Mouse (Mus musculus): ENCODE data around the gene Hist1h3a. TPM values are rescaled to one million over a fixed set of nuclear protein-coding genes. Genes with fewer than 3 reads are reported as not detected.

The Hist1h3a gene
- polyA plus RNA-seq, 2 experiments, result 5.8 to 36.1 TPM

DNA sequence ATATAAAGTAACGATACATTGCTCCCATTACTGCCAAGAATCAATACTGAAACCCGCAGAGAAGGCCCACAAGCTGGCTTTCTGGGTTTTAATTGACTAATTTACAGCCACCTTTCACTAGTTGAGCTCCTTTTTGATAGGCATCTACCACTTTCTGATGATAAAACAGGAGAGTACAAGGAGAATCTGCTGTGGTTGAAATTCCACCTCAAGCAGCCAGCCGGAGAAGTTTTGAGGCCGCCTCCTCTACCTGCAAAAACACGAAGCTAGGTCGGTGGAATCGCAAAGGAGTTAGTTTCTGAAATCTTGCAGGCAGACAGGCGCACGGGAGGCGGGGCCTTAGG is 1.0 kb upstream of the Hist1h3a start:
- TF ChIP-seq CTCF (IDR thresholded peaks at IDR 0.05; ENCODE audit: low read depth) (no peak), EP300 (IDR thresholded peaks at IDR 0.05; ENCODE audit: low read depth) (no peak)
- peak overlapping the region; percentile 33 to 62; a peak in 3 of 4 replicates for H3K4me3 ChIP-seq (ENCODE audit: insufficient read depth in 1 of 2, low read depth in 2 of 2, low read length in 2 of 2)
- peak overlapping the region; percentile 93 for H3K9ac ChIP-seq (replicated peaks)
- peak overlapping the region; percentile 99 for H3K27ac ChIP-seq
- H3K9me3 ChIP-seq (ENCODE audit: control insufficient read depth, low read length), result no peaks in the 10 kb centered on the region
- peak overlapping the region; percentile 88 for H3K4me2 ChIP-seq (ENCODE audit: low read depth)
- under 1% methylated on average over 10 of the region's 10 CpGs for WGBS (ENCODE audit: insufficient replicate concordance)
- no peak for ATAC-seq (ENCODE audit: insufficient read depth)
- H3K36me3 ChIP-seq (replicated peaks; ENCODE audit: control insufficient read depth, insufficient read depth, low read depth), result no peaks in the 10 kb centered on the region
- H3K4me1 ChIP-seq (replicated peaks; ENCODE audit: control insufficient read depth in 2 of 2, insufficient read depth in 2 of 2, low read length in 1 of 2), result peaks cover 28 to 37% of the 10 kb centered on the region in 2 experiments
- DNase-seq (ENCODE audit: low read depth in 3 of 3, low spot score in 3 of 3), result peak in 1 of 3 experiments; percentile 91
- H3K27me3 ChIP-seq (ENCODE audit: control insufficient read depth, insufficient read depth, low read length), result no peaks in the 10 kb centered on the region

DNA sequence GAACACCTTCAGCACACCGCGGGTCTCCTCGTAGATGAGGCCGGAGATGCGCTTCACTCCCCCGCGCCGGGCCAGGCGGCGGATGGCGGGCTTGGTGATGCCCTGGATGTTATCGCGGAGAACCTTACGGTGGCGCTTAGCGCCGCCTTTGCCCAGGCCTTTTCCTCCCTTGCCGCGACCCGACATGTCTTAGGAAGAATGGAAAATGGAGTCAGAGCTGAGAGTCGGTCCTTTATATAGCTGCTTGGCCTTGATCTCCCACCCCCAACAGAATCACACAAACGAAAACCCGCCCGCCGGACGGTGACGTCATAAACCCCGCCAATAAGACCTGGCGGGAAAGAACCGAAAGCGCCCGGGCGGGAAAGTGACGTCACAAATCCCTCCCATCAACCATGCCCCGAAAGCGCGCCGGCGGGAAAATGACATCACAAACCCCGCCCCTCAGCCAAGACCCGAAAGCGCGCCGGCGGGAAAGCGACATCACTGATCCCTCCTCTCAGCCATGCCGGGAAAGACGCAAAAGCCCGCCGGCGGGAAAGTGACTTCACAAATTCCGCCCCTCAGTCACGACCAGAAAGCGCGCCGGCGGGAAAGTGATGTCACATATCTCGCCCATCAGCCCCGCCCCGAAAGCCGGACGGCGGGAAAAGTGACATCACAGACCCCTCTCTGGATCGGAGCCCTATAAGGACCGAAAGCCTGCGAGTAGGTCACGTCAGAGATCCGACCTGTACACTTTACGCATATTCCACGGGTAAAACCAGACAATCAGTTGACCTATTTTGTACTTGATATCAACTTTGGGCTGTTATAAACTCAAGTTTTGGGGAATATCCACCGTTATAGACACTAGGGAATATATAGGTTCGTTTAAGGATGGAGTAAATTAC is 968 bp downstream of the Hist1h3a start, which contains the start of gene Hist1h4a:
Gene Hist1h4a, minus strand, starts transcription at position 259 of the 893 bp plus-strand sequence.
- WGBS (ENCODE audit: insufficient replicate concordance), result under 1% methylated on average over 61 of the region's 72 CpGs
- TF ChIP-seq EP300 (IDR thresholded peaks at IDR 0.05; ENCODE audit: low read depth) (peak; percentile 85), CTCF (IDR thresholded peaks at IDR 0.05; ENCODE audit: low read depth) (0 out of 2 replicates have a peak, but pooled peaks have one; percentile 12)

GRCm38 (mm10) chr13:23760240-23760971 is 1.8 kb downstream of the Hist1h3a start:
- Histone ChIP-seq H3K9me3 (ENCODE audit: control insufficient read depth, low read length) (no peaks in the 10 kb centered on the region), H3K4me2 (ENCODE audit: low read depth) (peak overlapping the region; percentile 88), H3K9ac (replicated peaks) (peak overlapping the region; percentile 93), H3K4me1 (replicated peaks; ENCODE audit: control insufficient read depth in 2 of 2, insufficient read depth in 2 of 2, low read length in 1 of 2) (peaks cover 35 to 43% of the 10 kb centered on the region in 2 experiments), H3K36me3 (replicated peaks; ENCODE audit: control insufficient read depth, insufficient read depth, low read depth) (no peaks in the 10 kb centered on the region), H3K4me3 (ENCODE audit: insufficient read depth in 1 of 2, low read depth in 2 of 2, low read length in 2 of 2) (peak overlapping the region; percentile 62), H3K27me3 (ENCODE audit: control insufficient read depth, insufficient read depth, low read length) (no peaks in the 10 kb centered on the region), H3K27ac (peak overlapping the region; percentile 99)
- WGBS (ENCODE audit: insufficient replicate concordance), result 1% methylated on average over 20 of the region's 27 CpGs
- no peak for TF ChIP-seq EP300 (IDR thresholded peaks at IDR 0.05; ENCODE audit: low read depth)
- peak; percentile 34; the same call in 1 of the 2 replicates for TF ChIP-seq CTCF (IDR thresholded peaks at IDR 0.05; ENCODE audit: low read depth)
- ATAC-seq (ENCODE audit: insufficient read depth) (no peak), DNase-seq (ENCODE audit: low read depth in 3 of 3, low spot score in 3 of 3) (peak in 1 of 3 experiments; percentile 72)

More for the DNA sequence above, 968 bp downstream of the Hist1h3a start, which contains the start of gene Hist1h4a:
- H3K27ac ChIP-seq, result peak within 1 kb of the TSS; percentile 99
- H3K9me3 ChIP-seq (ENCODE audit: control insufficient read depth, low read length), result no peaks in the 10 kb centered on the region
- no peaks in the 10 kb centered on the region for H3K27me3 ChIP-seq (ENCODE audit: control insufficient read depth, insufficient read depth, low read length)
- H3K4me1 ChIP-seq (replicated peaks; ENCODE audit: control insufficient read depth in 2 of 2, insufficient read depth in 2 of 2, low read length in 1 of 2), result peaks cover 29 to 40% of the 10 kb centered on the region in 2 experiments
- ATAC-seq (ENCODE audit: insufficient read depth), result peak; percentile 63
- no peaks in the 10 kb centered on the region for H3K36me3 ChIP-seq (replicated peaks; ENCODE audit: control insufficient read depth, insufficient read depth, low read depth)
- H3K4me2 ChIP-seq (ENCODE audit: low read depth), result peak within 1 kb of the TSS; percentile 88
- peak within 1 kb of the TSS; percentile 62 for H3K4me3 ChIP-seq (ENCODE audit: insufficient read depth in 1 of 2, low read depth in 2 of 2, low read length in 2 of 2)
- peak; percentile 99 to 100 (median 99) for DNase-seq (ENCODE audit: low read depth in 3 of 3, low spot score in 3 of 3)
- peak within 1 kb of the TSS; percentile 93 for H3K9ac ChIP-seq (replicated peaks)

DNA sequence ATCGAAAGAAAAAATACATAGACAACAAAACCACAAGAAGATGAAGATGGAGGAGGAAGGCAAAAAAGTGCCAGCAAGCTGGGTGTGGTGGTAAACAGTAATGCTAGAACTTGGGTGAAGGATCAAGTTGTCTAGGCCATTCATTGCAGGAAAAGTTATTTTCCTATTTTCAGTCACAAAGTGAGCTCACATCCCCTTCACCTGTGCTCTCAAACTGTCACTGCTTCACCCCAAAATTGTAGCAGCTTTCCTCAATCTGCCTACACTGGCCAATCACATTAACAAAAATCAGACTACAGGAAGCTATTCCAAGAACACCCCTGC is 2.3 kb downstream of the Hist1h3a start:
- peak overlapping the region; percentile 88 for H3K4me2 ChIP-seq (ENCODE audit: low read depth)
- ATAC-seq (ENCODE audit: insufficient read depth) (no peak), DNase-seq (ENCODE audit: low read depth in 3 of 3, low spot score in 3 of 3) (no peak)
- no peaks in the 10 kb centered on the region for H3K27me3 ChIP-seq (ENCODE audit: control insufficient read depth, insufficient read depth, low read length)
- H3K27ac ChIP-seq, result peak overlapping the region; percentile 99
- TF ChIP-seq CTCF (IDR thresholded peaks at IDR 0.05; ENCODE audit: low read depth) (no peak), EP300 (IDR thresholded peaks at IDR 0.05; ENCODE audit: low read depth) (no peak)
- H3K4me3 ChIP-seq (ENCODE audit: insufficient read depth in 1 of 2, low read depth in 2 of 2, low read length in 2 of 2), result peak overlapping the region; percentile 62
- peak overlapping the region; percentile 93 for H3K9ac ChIP-seq (replicated peaks)
- 37% methylated on average over 1 of the region's 1 CpGs for WGBS (ENCODE audit: insufficient replicate concordance)
- H3K9me3 ChIP-seq (ENCODE audit: control insufficient read depth, low read length), result no peaks in the 10 kb centered on the region
- H3K36me3 ChIP-seq (replicated peaks; ENCODE audit: control insufficient read depth, insufficient read depth, low read depth), result no peaks in the 10 kb centered on the region
- peaks cover 38 to 43% of the 10 kb centered on the region in 2 experiments for H3K4me1 ChIP-seq (replicated peaks; ENCODE audit: control insufficient read depth in 2 of 2, insufficient read depth in 2 of 2, low read length in 1 of 2)
